Mouse (Mus musculus): ENCODE measurements around the gene Olfr482. TPM values are rescaled to one million over a fixed set of nuclear protein-coding genes. Genes with fewer than 3 reads are reported as not detected.

The Olfr482 gene
- polyA plus RNA-seq, 1 experiment: not detected

GRCm38 (mm10) chr7:108050393-108050792, 47.0 kb downstream of the Olfr482 start, which contains the start of gene Olfr479:
Gene Olfr479 (plus strand): TSS chr7:108050693.
- H3K27me3 ChIP-seq (ENCODE audit: control insufficient read depth, insufficient read depth, low read length): no peaks in the 10 kb centered on the region
- H3K27ac ChIP-seq (ENCODE audit: control insufficient read depth, insufficient read depth, low read length): no peak within 1 kb of the TSS
- TF ChIP-seq POLR2A (IDR thresholded peaks at IDR 0.05; ENCODE audit: control insufficient read depth, extremely low read depth, insufficient read depth, low read length, poor library complexity) (no peak), CTCF (IDR thresholded peaks at IDR 0.05; ENCODE audit: borderline replicate concordance, control insufficient read depth, extremely low read depth, insufficient read depth, low read length, poor library complexity) (no peak)
- no peak for DNase-seq
- no peaks in the 10 kb centered on the region for H3K36me3 ChIP-seq (ENCODE audit: control insufficient read depth, insufficient read depth, low read length)
- WGBS: 92% methylated on average over 2 of the region's 2 CpGs
- H3K4me3 ChIP-seq (ENCODE audit: control insufficient read depth, insufficient read depth, low read length): no peak within 1 kb of the TSS
- H3K4me1 ChIP-seq (replicated peaks; ENCODE audit: control insufficient read depth, insufficient read depth, low read length): no peaks in the 10 kb centered on the region

Other genes with a start within 250 kb of the Olfr482 start
- gene Olfr472, start 199.7 kb downstream of the Olfr482 start, polyA plus RNA-seq (2012; rRNA removed): not detected in 2 replicates
- gene Olfr473, start 167.1 kb downstream of the Olfr482 start, polyA plus RNA-seq (2012; rRNA removed): not detected in 2 replicates
- gene Olfr474, start 142.9 kb downstream of the Olfr482 start, polyA plus RNA-seq (2012; rRNA removed): not detected in 2 replicates
- gene Olfr476, start 132.8 kb downstream of the Olfr482 start, polyA plus RNA-seq (2012; rRNA removed): not detected in 2 replicates
- gene Olfr477, start 110.9 kb downstream of the Olfr482 start, polyA plus RNA-seq (2012; rRNA removed): not detected in 2 replicates
- gene Olfr478, start 63.6 kb downstream of the Olfr482 start, polyA plus RNA-seq (2012; rRNA removed): not detected in 2 replicates
- gene Olfr479, start 46.9 kb downstream of the Olfr482 start, polyA plus RNA-seq (2012; rRNA removed): not detected in 2 replicates
- gene Olfr480, start 30.2 kb downstream of the Olfr482 start, polyA plus RNA-seq (2012; rRNA removed): not detected in 2 replicates
- not detected in 2 replicates for gene Olfr481, start 17.7 kb downstream of the Olfr482 start, polyA plus RNA-seq (2012; rRNA removed)
- not detected in 2 replicates for gene Olfr483, start 3.3 kb upstream of the Olfr482 start, polyA plus RNA-seq (2012; rRNA removed)
- gene Olfr484, start 29.9 kb upstream of the Olfr482 start, polyA plus RNA-seq (2012; rRNA removed): not detected in 2 replicates
- gene Olfr485, start 62.3 kb upstream of the Olfr482 start, polyA plus RNA-seq (2012; rRNA removed): not detected in 2 replicates
- gene Olfr486, start 75.2 kb upstream of the Olfr482 start, polyA plus RNA-seq (2012; rRNA removed): not detected in 2 replicates
- gene Olfr487, start 117.0 kb upstream of the Olfr482 start, polyA plus RNA-seq (2012; rRNA removed): not detected in 2 replicates
- not detected in 2 replicates for gene Olfr488, start 160.8 kb upstream of the Olfr482 start, polyA plus RNA-seq (2012; rRNA removed)
- gene Olfr490, start 191.3 kb upstream of the Olfr482 start, polyA plus RNA-seq (2012; rRNA removed): not detected in 2 replicates
- gene Olfr491, start 215.9 kb upstream of the Olfr482 start, polyA plus RNA-seq (2012; rRNA removed): not detected in 2 replicates
- gene Olfr492, start 226.1 kb upstream of the Olfr482 start, polyA plus RNA-seq (2012; rRNA removed): not detected in 2 replicates
- gene Olfr493, start 249.4 kb upstream of the Olfr482 start, polyA plus RNA-seq (2012; rRNA removed): not detected in 2 replicates